Mouse (Mus musculus) kidney, embryonic 14.5 days (tissue): ENCODE measurements at regions not wholly inside any gene's neighbourhood (a gene's known extent, or its start where the extent isn't known, plus 50 kb on each side); places are given as distances from the start of the nearest gene placed in this dataset.

Experiments used
- ATAC-seq: fragments of 200-750 bp; cut with Nextera tagmentation; 2 replicates; pipeline ENCODE4 v1.8.0; 2017; ENCODE audit warnings: moderate number of reproducible peaks, mild to moderate bottlenecking, moderate TSS enrichment, moderate library complexity; ENCODE audit not compliant: low FRiP score, low TSS enrichment
- H3K27ac ChIP-seq: fragments of 300-500 bp; sonication (generic); 2 replicates; pipeline ENCODE4 v1.5.1; 2014; ENCODE audit warnings: low read depth, mild to moderate bottlenecking, low read length, moderate library complexity, mixed read lengths
- H3K27me3 ChIP-seq: fragments of 300-500 bp; sonication (generic); 2 replicates; pipeline ENCODE4 v1.6.1; 2014; ENCODE audit warnings: mild to moderate bottlenecking, low read length; ENCODE audit not compliant: control insufficient read depth, insufficient read depth
- H3K36me3 ChIP-seq: fragments of 300-500 bp; sonication (generic); 2 replicates; pipeline ENCODE4 v1.6.1; 2014; ENCODE audit warnings: low read length, mixed read lengths; ENCODE audit not compliant: control insufficient read depth, insufficient read depth
- H3K4me1 ChIP-seq: fragments of 300-500 bp; sonication (generic); 2 replicates; pipeline ENCODE4 v1.6.1; 2014; ENCODE audit warnings: low read length, mixed read lengths; ENCODE audit not compliant: control insufficient read depth, insufficient read depth
- H3K4me2 ChIP-seq: fragments of 300-500 bp; sonication (generic); replicated peaks from 2 replicates; pipeline ENCODE4 v1.6.1; 2014; ENCODE audit warnings: low read depth, mild to moderate bottlenecking, low read length
- H3K4me3 ChIP-seq: fragments of 300-500 bp; sonication (generic); 2 replicates; pipeline ENCODE4 v1.5.1; 2014; ENCODE audit warnings: mild to moderate bottlenecking, low read length
- H3K9ac ChIP-seq: fragments of 300-500 bp; sonication (generic); 2 replicates; pipeline ENCODE4 v1.6.1; 2014; ENCODE audit warnings: low read depth, mild to moderate bottlenecking, low read length, moderate library complexity
- H3K9me3 ChIP-seq: fragments of 300-500 bp; sonication (generic); 2 replicates; pipeline ENCODE4 v1.6.1; 2016; ENCODE audit warnings: low read length; ENCODE audit not compliant: control insufficient read depth
- WGBS: fragments of 180-500 bp; shearing (Covaris S2); extraction: QIAGEN DNeasy Blood & Tissue Kit; methylation state at CpG from one replicate; pipeline ENCODE4 v1.1.7; 2014; 5-methylcytosine and 5-hydroxymethylcytosine counted together

GRCm38 (mm10) chr2:21030650-21031049 is 62.0 kb upstream of the Arhgap21 start:
- Histone ChIP-seq H3K4me3 (no peak overlapping the region), H3K27ac (no peak overlapping the region), H3K4me1 (no peaks in the 10 kb centered on the region), H3K9ac (no peak overlapping the region), H3K27me3 (no peaks in the 10 kb centered on the region), H3K36me3 (no peaks in the 10 kb centered on the region), H3K9me3 (no peaks in the 10 kb centered on the region), H3K4me2 (no peak overlapping the region)
- WGBS: 48% methylated on average over 4 of the region's 4 CpGs
- ATAC-seq: no peak

DNA sequence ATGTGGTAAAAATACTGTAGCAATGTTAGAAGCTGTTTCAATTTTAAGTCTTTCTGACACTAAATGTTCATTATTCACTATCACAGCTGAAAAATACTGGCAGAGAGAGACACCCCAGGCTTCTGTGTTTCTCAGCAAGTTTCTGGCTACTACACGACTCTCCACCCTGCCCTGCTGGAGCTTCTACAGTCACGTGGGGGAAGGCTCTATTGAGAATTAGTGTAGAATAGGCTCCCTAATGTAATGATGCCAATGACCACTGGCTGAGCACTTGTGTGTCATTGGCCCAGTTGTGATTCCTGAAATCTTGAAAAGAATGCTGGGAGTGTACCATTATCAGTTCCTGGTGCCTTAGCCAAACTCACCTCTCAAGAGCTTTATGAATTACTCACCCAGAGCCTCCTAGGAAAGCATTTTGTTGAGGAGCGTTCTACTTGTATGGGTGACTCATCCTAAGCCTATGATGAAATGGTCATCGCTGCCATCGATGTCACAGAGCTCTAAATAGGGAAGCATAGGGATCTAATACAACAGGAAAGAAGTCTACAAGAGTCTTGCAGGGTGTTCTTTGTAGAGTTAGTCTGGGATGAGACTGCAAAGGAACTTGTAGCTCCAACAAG is 60.8 kb upstream of the Arhgap21 start:
- H3K4me1 ChIP-seq: no peaks in the 10 kb centered on the region

GRCm38 (mm10) chr2:21028605-21029004 is 59.9 kb upstream of the Arhgap21 start:
- ATAC-seq: no peak

More for the DNA sequence above, 60.8 kb upstream of the Arhgap21 start:
- no peak overlapping the region for H3K4me2 ChIP-seq
- H3K27ac ChIP-seq: no peak overlapping the region
- H3K27me3 ChIP-seq: no peaks in the 10 kb centered on the region
- 91% methylated on average over 5 of the region's 5 CpGs for WGBS
- no peak for ATAC-seq
- H3K36me3 ChIP-seq: no peaks in the 10 kb centered on the region
- no peak overlapping the region for H3K9ac ChIP-seq
- no peak overlapping the region for H3K4me3 ChIP-seq
- no peaks in the 10 kb centered on the region for H3K9me3 ChIP-seq

DNA sequence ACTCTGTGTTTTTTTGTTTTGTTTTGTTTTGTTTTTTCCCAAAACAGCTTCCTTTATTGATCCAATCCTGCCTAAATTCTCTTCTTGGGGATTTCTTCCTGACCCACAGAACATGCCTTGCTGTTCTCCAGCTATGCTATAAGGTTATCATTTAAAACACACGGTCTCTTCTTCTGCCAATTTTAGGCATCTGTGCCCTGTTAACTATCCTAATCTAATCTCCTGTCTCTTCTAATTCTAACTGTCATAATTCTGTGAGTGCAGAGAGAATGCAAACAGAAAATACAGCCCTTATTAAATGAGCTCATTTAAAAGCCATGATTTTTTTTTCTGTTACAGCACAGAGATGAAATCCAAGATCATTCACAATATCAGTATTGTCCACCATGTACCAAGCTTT is 49.9 kb upstream of the Arhgap21 start:
- no peaks in the 10 kb centered on the region for H3K9me3 ChIP-seq
- H3K27ac ChIP-seq: no peak overlapping the region
- no peaks in the 10 kb centered on the region for H3K4me1 ChIP-seq
- H3K27me3 ChIP-seq: no peaks in the 10 kb centered on the region
- 93% methylated on average over 1 of the region's 1 CpGs for WGBS
- H3K36me3 ChIP-seq: no peaks in the 10 kb centered on the region
- H3K4me3 ChIP-seq: no peak overlapping the region
- no peak overlapping the region for H3K4me2 ChIP-seq
- ATAC-seq: no peak
- H3K9ac ChIP-seq: no peak overlapping the region

More at GRCm38 (mm10) chr2:21028605-21029004, 59.9 kb upstream of the Arhgap21 start:
- H3K27ac ChIP-seq: no peak overlapping the region
- no peak overlapping the region for H3K4me2 ChIP-seq
- 54% methylated on average over 2 of the region's 2 CpGs for WGBS
- H3K36me3 ChIP-seq: no peaks in the 10 kb centered on the region
- no peaks in the 10 kb centered on the region for H3K4me1 ChIP-seq
- no peak overlapping the region for H3K4me3 ChIP-seq
- no peak overlapping the region for H3K9ac ChIP-seq
- no peaks in the 10 kb centered on the region for H3K9me3 ChIP-seq
- no peaks in the 10 kb centered on the region for H3K27me3 ChIP-seq
